Mouse (Mus musculus) embryonic fibroblast, embryonic 13.5 days (primary cell): Measurements from ENCODE around the gene Actr1b.

Experiments used
- CTCF ChIP-seq: IDR thresholded peaks from 2 replicates; pipeline ENCODE4 v1.5.1; 2011; ENCODE audit warnings: mild to moderate bottlenecking, control low read depth, low read length, moderate library complexity, borderline replicate concordance; ENCODE audit not compliant: insufficient read depth
- POLR2A ChIP-seq: IDR thresholded peaks from 2 replicates; pipeline ENCODE4 v1.6.1; 2011; ENCODE audit warnings: low read depth, mild to moderate bottlenecking, control low read depth, low read length, moderate library complexity

DNA sequence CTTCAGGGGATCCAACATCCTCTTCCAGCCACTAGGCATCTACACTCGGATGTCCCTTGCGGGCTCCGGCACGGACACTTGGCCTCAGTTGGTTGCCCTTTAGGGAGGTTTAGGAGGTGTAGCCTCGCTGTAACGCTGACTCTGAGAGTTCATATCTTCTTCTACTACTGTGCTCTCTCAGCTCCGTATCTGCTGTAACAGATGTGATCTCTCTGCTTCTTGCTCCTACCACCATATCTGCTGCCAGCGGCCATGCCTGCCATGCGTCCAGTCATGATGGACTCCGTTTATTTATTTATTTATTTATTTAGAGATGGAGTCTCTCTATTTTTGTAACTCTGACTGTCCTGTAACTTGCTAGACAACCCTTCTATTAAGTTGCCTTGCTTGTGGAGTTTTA is 43.0 kb downstream of the Actr1b start:
- TF ChIP-seq POLR2A (no peak), CTCF (no peak)
